Mouse (Mus musculus) embryonic facial prominence, embryonic 10.5 days (tissue): ENCODE results near the gene Myo18a. TPM values are rescaled to one million over a fixed set of nuclear protein-coding genes. Genes with fewer than 3 reads are reported as not detected.

Source experiments
- DNase-seq: peaks from one replicate; pipeline ENCODE4 v3.0.0-alpha.2; 2017; ENCODE audit warnings: low spot score
- H3K27ac ChIP-seq: fragments of 300-500 bp; sonication (generic); replicated peaks from 2 replicates; pipeline ENCODE4 v1.5.1; 2016; ENCODE audit warnings: mild to moderate bottlenecking
- H3K27me3 ChIP-seq: fragments of 300-500 bp; sonication (generic); replicated peaks from 2 replicates; pipeline ENCODE4 v1.6.1; 2016; ENCODE audit warnings: low read depth, mild to moderate bottlenecking; ENCODE audit not compliant: poor library complexity, severe bottlenecking
- H3K36me3 ChIP-seq: fragments of 300-500 bp; sonication (generic); replicated peaks from 2 replicates; pipeline ENCODE4 v1.6.1; 2016; ENCODE audit warnings: mild to moderate bottlenecking, moderate library complexity
- H3K4me1 ChIP-seq: fragments of 300-500 bp; sonication (generic); 2 replicates; pipeline ENCODE4 v1.6.1; 2016
- H3K4me3 ChIP-seq: fragments of 300-500 bp; sonication (generic); 2 replicates; pipeline ENCODE4 v1.5.1; 2016; ENCODE audit warnings: mild to moderate bottlenecking, moderate library complexity
- H3K9me3 ChIP-seq: fragments of 300-500 bp; sonication (generic); 2 replicates; pipeline ENCODE4 v1.6.1; 2016; ENCODE audit warnings: mild to moderate bottlenecking
- WGBS: fragments of 180-500 bp; shearing (Covaris S2); methylation state at CpG from one replicate; pipeline ENCODE4 v1.1.7; 2016; 5-methylcytosine and 5-hydroxymethylcytosine counted together
- polyA plus RNA-seq: library from polyadenylated mRNA; unstranded; fragments of >200 nt; fragmentation: Nextera tagmentation; extraction: Ambion mirVana; gene quantifications from 2 replicates; pipeline ENCODE4 v1.2.1, GENCODE M21; 2016

Gene Myo18a
- polyA plus RNA-seq, 1 experiment from 2014 or later: 27.2 TPM

DNA sequence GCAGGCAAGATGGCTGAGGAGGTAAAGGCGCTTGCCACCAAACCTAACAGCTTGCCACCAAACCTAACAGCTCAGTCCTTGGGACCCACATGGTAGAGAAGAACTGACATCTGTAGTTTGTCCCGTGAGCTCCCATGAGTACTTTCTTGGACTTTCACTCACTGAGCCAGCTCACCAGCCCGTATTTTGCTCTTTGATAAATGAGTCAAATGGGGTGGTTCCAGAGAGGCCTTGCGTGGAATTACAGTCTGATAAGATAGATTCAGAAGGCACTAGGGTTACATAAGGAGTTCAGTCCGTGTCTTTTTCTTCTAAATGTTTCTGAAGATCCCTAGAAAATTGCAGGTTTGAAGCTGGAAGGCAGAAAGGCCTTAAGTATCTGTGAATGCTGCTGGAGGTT lies 10.5 kb upstream of the Myo18a start:
- DNase-seq: no peak
- Histone ChIP-seq H3K4me3 (no peak overlapping the region), H3K36me3 (no peaks in the 10 kb centered on the region), H3K9me3 (no peaks in the 10 kb centered on the region), H3K4me1 (no peaks in the 10 kb centered on the region), H3K27ac (no peak overlapping the region), H3K27me3 (no peaks in the 10 kb centered on the region)
- 85% methylated on average over 5 of the region's 5 CpGs for WGBS

DNA sequence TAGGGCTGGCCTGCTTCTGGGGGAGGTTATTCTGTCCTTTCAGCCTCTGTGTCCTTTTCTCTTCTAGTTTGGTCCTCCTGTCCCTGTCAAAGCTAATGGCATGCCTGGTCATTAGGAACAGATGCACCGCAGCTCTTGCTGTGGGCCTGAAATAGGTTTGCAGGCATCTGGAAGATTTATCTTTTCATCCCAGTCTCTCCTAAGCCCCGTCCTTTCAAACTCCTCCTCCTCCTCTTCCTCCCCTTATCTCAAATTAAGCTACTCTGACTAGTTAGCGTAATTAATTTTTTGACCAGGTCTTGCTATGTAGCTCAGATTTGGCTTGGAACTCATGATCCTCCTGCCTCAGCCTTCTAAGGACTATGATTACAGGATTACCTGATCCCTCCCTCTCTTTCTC lies 9.6 kb upstream of the Myo18a start:
- 79% methylated on average over 3 of the region's 3 CpGs for WGBS
- no peak overlapping the region for H3K27ac ChIP-seq
- no peaks in the 10 kb centered on the region for H3K36me3 ChIP-seq
- no peak for DNase-seq
- H3K27me3 ChIP-seq: no peaks in the 10 kb centered on the region
- H3K4me1 ChIP-seq: peaks cover 4% of the 10 kb centered on the region
- H3K4me3 ChIP-seq: no peak overlapping the region
- no peaks in the 10 kb centered on the region for H3K9me3 ChIP-seq

DNA sequence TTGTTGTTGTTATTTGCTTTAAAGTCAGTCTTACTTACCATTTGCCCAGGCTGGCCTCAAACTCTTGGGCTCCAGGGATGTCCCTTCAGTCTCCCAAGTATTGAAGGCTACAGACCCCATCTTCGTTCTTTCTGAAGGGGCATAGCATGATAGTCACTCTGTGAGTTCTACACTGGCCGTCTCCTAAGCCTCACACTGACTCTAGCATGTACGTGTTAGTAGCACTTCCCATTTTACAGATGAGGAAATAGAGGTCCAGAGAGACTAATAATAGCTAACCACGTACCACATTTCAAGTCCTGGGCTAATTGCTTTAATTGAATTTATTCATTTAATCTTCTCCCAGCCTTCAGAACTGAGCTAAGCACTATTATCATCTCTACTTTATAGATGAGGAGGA lies 3.0 kb upstream of the Myo18a start:
- H3K36me3 ChIP-seq: no peaks in the 10 kb centered on the region
- WGBS: 89% methylated on average over 4 of the region's 4 CpGs
- H3K4me1 ChIP-seq: peaks cover 30% of the 10 kb centered on the region
- H3K4me3 ChIP-seq: no peak overlapping the region
- no peaks in the 10 kb centered on the region for H3K9me3 ChIP-seq
- peaks cover 19% of the 10 kb centered on the region; the same call in 1 of the 2 replicates for H3K27me3 ChIP-seq
- no peak overlapping the region for H3K27ac ChIP-seq
- DNase-seq: no peak

- H3K9me3 ChIP-seq: no peaks in the 10 kb centered on the region
- DNase-seq: peak; percentile 77
- H3K27me3 ChIP-seq: peaks cover 26% of the 10 kb centered on the region
- H3K36me3 ChIP-seq: no peaks in the 10 kb centered on the region
- 5% methylated on average over 26 of the region's 26 CpGs for WGBS
- H3K27ac ChIP-seq: peak overlapping the region; percentile 93
- H3K4me1 ChIP-seq: peaks cover 49% of the 10 kb centered on the region
- H3K4me3 ChIP-seq: peak overlapping the region; percentile 96
These were observed 761 bp downstream of the Myo18a start for GRCm38 (mm10) chr11:77763673-77764340.

GRCm38 (mm10) chr11:77764694-77765458 lies 1.8 kb downstream of the Myo18a start:
- H3K4me3 ChIP-seq: peak overlapping the region; percentile 96
- WGBS: 46% methylated on average over 9 of the region's 9 CpGs
- H3K36me3 ChIP-seq: no peaks in the 10 kb centered on the region
- no peaks in the 10 kb centered on the region for H3K9me3 ChIP-seq
- H3K27me3 ChIP-seq: peaks cover 26% of the 10 kb centered on the region
- peak overlapping the region; percentile 93; the same call in 1 of the 2 replicates for H3K27ac ChIP-seq
- peaks cover 49% of the 10 kb centered on the region for H3K4me1 ChIP-seq
- no peak for DNase-seq

GRCm38 (mm10) chr11:77765459-77765777 lies 2.4 kb downstream of the Myo18a start:
- 30% methylated on average over 4 of the region's 4 CpGs for WGBS
- peaks cover 26% of the 10 kb centered on the region for H3K27me3 ChIP-seq
- no peak for DNase-seq
- H3K27ac ChIP-seq: no peak overlapping the region; the same call in 1 of the 2 replicates
- no peaks in the 10 kb centered on the region for H3K36me3 ChIP-seq
- H3K9me3 ChIP-seq: no peaks in the 10 kb centered on the region
- H3K4me3 ChIP-seq: peak overlapping the region; percentile 96
- H3K4me1 ChIP-seq: peaks cover 49% of the 10 kb centered on the region

- peak; percentile 68 for DNase-seq
- WGBS: under 1% methylated on average over 35 of the region's 35 CpGs
- Histone ChIP-seq H3K27ac (peak overlapping the region; percentile 81), H3K9me3 (no peaks in the 10 kb centered on the region), H3K4me1 (peaks cover 49% of the 10 kb centered on the region), H3K36me3 (no peaks in the 10 kb centered on the region), H3K27me3 (peaks cover 20% of the 10 kb centered on the region), H3K4me3 (peak overlapping the region; percentile 55)
These were observed 3.4 kb downstream of the Myo18a start for GRCm38 (mm10) chr11:77766351-77767001.

DNA sequence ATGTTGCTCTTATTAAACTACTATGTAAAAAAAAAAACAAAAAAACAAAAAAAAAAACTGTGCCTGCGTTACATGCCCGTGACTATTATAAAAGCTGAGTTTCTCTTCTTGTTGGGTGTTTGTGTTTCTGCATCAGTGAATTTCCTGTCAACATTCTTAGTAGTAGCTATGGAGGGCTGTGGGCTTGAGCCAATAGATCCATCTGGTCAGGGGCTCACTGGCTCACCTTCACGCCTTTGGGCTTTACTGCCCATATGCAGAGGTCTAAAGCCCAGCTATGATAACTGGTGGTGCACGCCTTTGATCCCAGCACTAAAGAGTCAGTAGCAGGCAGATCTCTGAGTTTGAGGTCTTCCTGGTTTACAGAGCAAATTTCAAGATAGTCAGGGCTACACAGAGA lies 6.5 kb downstream of the Myo18a start:
- H3K4me3 ChIP-seq: no peak overlapping the region
- peaks cover 11% of the 10 kb centered on the region for H3K27me3 ChIP-seq
- WGBS: 82% methylated on average over 4 of the region's 4 CpGs
- H3K9me3 ChIP-seq: no peaks in the 10 kb centered on the region
- no peak for DNase-seq
- no peaks in the 10 kb centered on the region; the same call in 1 of the 2 replicates for H3K36me3 ChIP-seq
- peaks cover 38% of the 10 kb centered on the region for H3K4me1 ChIP-seq
- H3K27ac ChIP-seq: no peak overlapping the region

- peaks cover 4% of the 10 kb centered on the region; the same call in 1 of the 2 replicates for H3K27me3 ChIP-seq
- H3K27ac ChIP-seq: no peak overlapping the region
- peaks cover 30% of the 10 kb centered on the region for H3K4me1 ChIP-seq
- H3K4me3 ChIP-seq: no peak overlapping the region
- 89% methylated on average over 8 of the region's 8 CpGs for WGBS
- H3K9me3 ChIP-seq: no peaks in the 10 kb centered on the region
- DNase-seq: no peak
- H3K36me3 ChIP-seq: no peaks in the 10 kb centered on the region; the same call in 1 of the 2 replicates
These were observed 7.3 kb downstream of the Myo18a start for GRCm38 (mm10) chr11:77770346-77770745.

GRCm38 (mm10) chr11:77771879-77772713 lies 9.1 kb downstream of the Myo18a start:
- Histone ChIP-seq H3K36me3 (peaks cover 1% of the 10 kb centered on the region), H3K9me3 (no peaks in the 10 kb centered on the region), H3K4me1 (peaks cover 21% of the 10 kb centered on the region), H3K27ac (peak overlapping the region; percentile 44; the same call in 1 of the 2 replicates), H3K27me3 (no peaks in the 10 kb centered on the region), H3K4me3 (no peak overlapping the region)
- WGBS: 58% methylated on average over 8 of the region's 8 CpGs
- DNase-seq: no peak

DNA sequence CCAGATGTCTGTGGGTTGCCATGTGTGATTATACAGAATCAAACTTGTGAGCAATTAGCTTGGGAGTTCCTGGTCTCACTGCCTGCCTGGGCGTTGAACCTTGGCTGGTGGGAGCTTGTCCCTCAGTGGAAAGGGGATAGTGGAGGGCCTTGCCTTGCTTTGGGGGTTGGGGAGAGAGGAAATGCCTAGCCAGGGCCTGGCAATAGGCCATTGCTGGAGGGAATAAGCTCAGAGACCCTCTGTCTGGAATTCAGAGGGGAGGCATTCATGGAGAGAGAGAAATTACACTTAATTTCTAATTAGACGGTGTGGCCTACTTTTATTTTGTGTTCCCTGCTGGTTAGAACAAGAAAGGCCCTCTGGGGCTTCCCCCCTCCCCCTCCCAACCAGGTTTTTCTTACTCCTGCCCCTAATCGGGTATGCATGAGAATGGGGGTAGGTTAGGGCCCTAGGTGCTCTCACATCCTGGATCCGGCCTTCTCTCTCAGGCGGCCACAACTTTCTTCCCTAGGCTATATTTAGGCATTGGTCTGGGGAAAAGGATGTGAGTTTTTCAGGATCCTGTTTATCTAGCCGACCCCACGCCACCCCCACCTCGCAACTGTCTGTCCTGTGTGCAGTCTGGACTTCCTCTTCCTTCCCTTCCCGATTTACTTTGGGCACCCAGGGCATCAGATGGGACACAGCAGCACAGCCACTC lies 12.8 kb downstream of the Myo18a start:
- Histone ChIP-seq H3K4me1 (peaks cover 22% of the 10 kb centered on the region), H3K27ac (peak overlapping the region; percentile 11; the same call in 1 of the 2 replicates), H3K9me3 (no peaks in the 10 kb centered on the region), H3K36me3 (peaks cover 29% of the 10 kb centered on the region), H3K27me3 (no peaks in the 10 kb centered on the region), H3K4me3 (no peak overlapping the region)
- WGBS: 34% methylated on average over 9 of the region's 9 CpGs
- no peak for DNase-seq
